Mouse (Mus musculus) embryonic facial prominence, embryonic 11.5 days (tissue): Measurements from ENCODE around the gene Gm11639. TPM values are rescaled to one million over a fixed set of nuclear protein-coding genes. Genes with fewer than 3 reads are reported as not detected.

Source experiments
- ATAC-seq: fragments of 200-750 bp; cut with Nextera tagmentation; replicated peaks from 2 replicates; pipeline ENCODE4 v1.8.0; 2017; ENCODE audit warnings: low read depth; ENCODE audit not compliant: insufficient number of reproducible peaks, low FRiP score, low TSS enrichment
- DNase-seq: peaks from one replicate; pipeline ENCODE4 v3.0.0-alpha.2; 2015; ENCODE audit warnings: low spot score
- H3K27ac ChIP-seq: fragments of 300-500 bp; sonication (generic); replicated peaks from 2 replicates; pipeline ENCODE4 v1.5.1; 2014; ENCODE audit warnings: mild to moderate bottlenecking, low read depth, low read length, control low read depth
- H3K27me3 ChIP-seq: fragments of 300-500 bp; sonication (generic); 2 replicates; pipeline ENCODE4 v1.6.1; 2014; ENCODE audit warnings: mild to moderate bottlenecking, low read length, moderate library complexity, mixed read lengths; ENCODE audit not compliant: control insufficient read depth, insufficient read depth
- H3K36me3 ChIP-seq: fragments of 300-500 bp; sonication (generic); replicated peaks from 2 replicates; pipeline ENCODE4 v1.6.1; 2014; ENCODE audit warnings: low read depth, mild to moderate bottlenecking, low read length, moderate library complexity, mixed read lengths; ENCODE audit not compliant: control insufficient read depth, insufficient read depth
- H3K4me1 ChIP-seq: fragments of 300-500 bp; sonication (generic); 2 replicates; pipeline ENCODE4 v1.6.1; 2014; ENCODE audit warnings: low read length, mixed read lengths; ENCODE audit not compliant: control insufficient read depth, insufficient read depth
- H3K4me2 ChIP-seq: fragments of 300-500 bp; sonication (generic); 2 replicates; pipeline ENCODE4 v1.6.1; 2014; ENCODE audit warnings: low read depth, mild to moderate bottlenecking, control low read depth, low read length, moderate library complexity
- H3K4me3 ChIP-seq: fragments of 300-500 bp; sonication (generic); 2 replicates; pipeline ENCODE4 v1.5.1; 2014; ENCODE audit warnings: low read depth, low read length, control low read depth
- H3K9ac ChIP-seq: fragments of 300-500 bp; sonication (generic); replicated peaks from 2 replicates; pipeline ENCODE4 v1.6.1; 2014; ENCODE audit warnings: mild to moderate bottlenecking, control low read depth, low read length
- H3K9me3 ChIP-seq: fragments of 300-500 bp; sonication (generic); replicated peaks from 2 replicates; pipeline ENCODE4 v1.6.1; 2016; ENCODE audit warnings: mild to moderate bottlenecking, low read length, inconsistent platforms, mixed read lengths; ENCODE audit not compliant: control insufficient read depth
- WGBS: fragments of 180-500 bp; shearing (Covaris S2); extraction: QIAGEN DNeasy Blood & Tissue Kit; methylation state at CpG from one replicate; pipeline ENCODE4 v1.1.7; 2014; 5-methylcytosine and 5-hydroxymethylcytosine counted together
- polyA plus RNA-seq: library from polyadenylated mRNA; unstranded; fragments of >200 nt; fragmentation: Nextera tagmentation; extraction: Ambion mirVana; gene quantifications from 2 replicates; pipeline ENCODE4 v1.2.1, GENCODE M21; 2014

Gene Gm11639
- polyA plus RNA-seq, 1 experiment from 2014 or later = not detected

- no peaks in the 10 kb centered on the region for H3K27me3 ChIP-seq
- DNase-seq (no peak), ATAC-seq (no peak)
- no peak overlapping the region for H3K27ac ChIP-seq
- 95% methylated on average over 1 of the region's 1 CpGs for WGBS
- H3K9me3 ChIP-seq = no peaks in the 10 kb centered on the region
- no peaks in the 10 kb centered on the region for H3K36me3 ChIP-seq
- no peak overlapping the region for H3K9ac ChIP-seq
- H3K4me1 ChIP-seq = no peaks in the 10 kb centered on the region
- H3K4me3 ChIP-seq = no peak overlapping the region
- no peak overlapping the region for H3K4me2 ChIP-seq
Observed at GRCm38 (mm10) chr11:104967862-104968261, 282.4 kb downstream of the Gm11639 start.

- H3K4me1 ChIP-seq = no peaks in the 10 kb centered on the region
- H3K4me3 ChIP-seq = no peak overlapping the region
- H3K9ac ChIP-seq = no peak overlapping the region
- no peaks in the 10 kb centered on the region for H3K9me3 ChIP-seq
- H3K27me3 ChIP-seq = no peaks in the 10 kb centered on the region
- WGBS = 82% methylated on average over 2 of the region's 2 CpGs
- no peaks in the 10 kb centered on the region for H3K36me3 ChIP-seq
- H3K4me2 ChIP-seq = no peak overlapping the region
- no peak for ATAC-seq
- no peak overlapping the region for H3K27ac ChIP-seq
- DNase-seq = no peak
Observed at GRCm38 (mm10) chr11:104968388-104968787, 282.9 kb downstream of the Gm11639 start.

- ATAC-seq (no peak), DNase-seq (no peak)
- H3K36me3 ChIP-seq = no peaks in the 10 kb centered on the region
- H3K9ac ChIP-seq = no peak overlapping the region
- no peak overlapping the region for H3K27ac ChIP-seq
- no peaks in the 10 kb centered on the region for H3K9me3 ChIP-seq
- H3K4me2 ChIP-seq = no peak overlapping the region
- no peaks in the 10 kb centered on the region for H3K27me3 ChIP-seq
- H3K4me3 ChIP-seq = no peak overlapping the region
- 4% methylated on average over 4 of the region's 4 CpGs for WGBS
- no peaks in the 10 kb centered on the region for H3K4me1 ChIP-seq
Observed at GRCm38 (mm10) chr11:104971322-104971721, 285.8 kb downstream of the Gm11639 start.

GRCm38 (mm10) chr11:104972480-104972879, 287.0 kb downstream of the Gm11639 start:
- DNase-seq (no peak), ATAC-seq (no peak)
- H3K27me3 ChIP-seq = no peaks in the 10 kb centered on the region
- H3K27ac ChIP-seq = no peak overlapping the region
- H3K4me2 ChIP-seq = no peak overlapping the region
- H3K4me1 ChIP-seq = no peaks in the 10 kb centered on the region
- no peak overlapping the region for H3K9ac ChIP-seq
- WGBS = 79% methylated on average over 8 of the region's 8 CpGs
- no peaks in the 10 kb centered on the region for H3K9me3 ChIP-seq
- H3K36me3 ChIP-seq = no peaks in the 10 kb centered on the region
- no peak overlapping the region for H3K4me3 ChIP-seq

- 66% methylated on average over 5 of the region's 5 CpGs for WGBS
- ATAC-seq (no peak), DNase-seq (no peak)
- Histone ChIP-seq H3K4me3 (no peak overlapping the region), H3K27me3 (no peaks in the 10 kb centered on the region), H3K9ac (no peak overlapping the region), H3K36me3 (no peaks in the 10 kb centered on the region), H3K9me3 (no peaks in the 10 kb centered on the region), H3K27ac (no peak overlapping the region), H3K4me2 (no peak overlapping the region), H3K4me1 (no peaks in the 10 kb centered on the region)
Observed at GRCm38 (mm10) chr11:104977976-104978375, 292.5 kb downstream of the Gm11639 start.

GRCm38 (mm10) chr11:104981342-104982055, 296.0 kb downstream of the Gm11639 start:
- Histone ChIP-seq H3K4me3 (no peak overlapping the region), H3K9ac (no peak overlapping the region), H3K9me3 (no peaks in the 10 kb centered on the region), H3K27ac (no peak overlapping the region), H3K27me3 (no peaks in the 10 kb centered on the region), H3K4me2 (no peak overlapping the region), H3K4me1 (no peaks in the 10 kb centered on the region), H3K36me3 (no peaks in the 10 kb centered on the region)
- WGBS = 79% methylated on average over 15 of the region's 15 CpGs
- ATAC-seq (no peak), DNase-seq (no peak)

GRCm38 (mm10) chr11:105009232-105009631, 323.7 kb downstream of the Gm11639 start:
- no peaks in the 10 kb centered on the region for H3K9me3 ChIP-seq
- WGBS = 64% methylated on average over 2 of the region's 2 CpGs
- H3K4me3 ChIP-seq = no peak overlapping the region
- H3K9ac ChIP-seq = no peak overlapping the region
- H3K27ac ChIP-seq = no peak overlapping the region
- H3K4me2 ChIP-seq = no peak overlapping the region
- no peaks in the 10 kb centered on the region for H3K27me3 ChIP-seq
- DNase-seq (no peak), ATAC-seq (no peak)
- H3K4me1 ChIP-seq = no peaks in the 10 kb centered on the region
- no peaks in the 10 kb centered on the region for H3K36me3 ChIP-seq

- H3K4me3 ChIP-seq = no peak overlapping the region
- no peak overlapping the region for H3K4me2 ChIP-seq
- no peaks in the 10 kb centered on the region for H3K36me3 ChIP-seq
- ATAC-seq (no peak), DNase-seq (peak; percentile 5)
- WGBS = 72% methylated on average over 7 of the region's 7 CpGs
- H3K9ac ChIP-seq = no peak overlapping the region
- H3K4me1 ChIP-seq = no peaks in the 10 kb centered on the region
- H3K27ac ChIP-seq = no peak overlapping the region
- no peaks in the 10 kb centered on the region for H3K9me3 ChIP-seq
- no peaks in the 10 kb centered on the region for H3K27me3 ChIP-seq
Observed at GRCm38 (mm10) chr11:105021071-105021470, 335.6 kb downstream of the Gm11639 start.
